Mouse (Mus musculus): ENCODE measurements around the gene Gm49325.

Gene Gm49325

GRCm38 (mm10) chr10:77626036-77626435, 20.0 kb downstream of the Gm49325 start:
- DNase-seq (ENCODE audit: low spot score in 2 of 2): peak in 1 of 2 experiments; percentile 55

- no peak for DNase-seq (ENCODE audit: low spot score in 2 of 2)
Measured at GRCm38 (mm10) chr10:77626591-77626990, 20.6 kb downstream of the Gm49325 start.

GRCm38 (mm10) chr10:77627497-77627896, 21.5 kb downstream of the Gm49325 start:
- peak; percentile 72 to 80 for DNase-seq (ENCODE audit: low spot score in 2 of 2)

GRCm38 (mm10) chr10:77629163-77629562, 23.2 kb downstream of the Gm49325 start:
- DNase-seq (ENCODE audit: low spot score in 2 of 2): no peak

- DNase-seq (ENCODE audit: low spot score in 2 of 2): no peak
Measured at GRCm38 (mm10) chr10:77629970-77630369, 24.0 kb downstream of the Gm49325 start.

GRCm38 (mm10) chr10:77634016-77634415, 28.0 kb downstream of the Gm49325 start:
- DNase-seq (ENCODE audit: low spot score in 2 of 2): no peak

- DNase-seq (ENCODE audit: low spot score in 2 of 2): no peak
Measured at GRCm38 (mm10) chr10:77634452-77635231, 28.6 kb downstream of the Gm49325 start.

- DNase-seq (ENCODE audit: low spot score in 2 of 2): no peak
Measured at GRCm38 (mm10) chr10:77636234-77636922, 30.4 kb downstream of the Gm49325 start.

- no peak for DNase-seq (ENCODE audit: low spot score in 2 of 2)
Measured at GRCm38 (mm10) chr10:77638956-77639355, 33.0 kb downstream of the Gm49325 start.

GRCm38 (mm10) chr10:77643160-77643559, 37.2 kb downstream of the Gm49325 start:
- DNase-seq (ENCODE audit: low spot score in 2 of 2): no peak

GRCm38 (mm10) chr10:77645571-77645970, 39.6 kb downstream of the Gm49325 start:
- no peak for DNase-seq (ENCODE audit: low spot score in 2 of 2)

- no peak for DNase-seq (ENCODE audit: low spot score in 2 of 2)
Measured at GRCm38 (mm10) chr10:77647461-77647860, 41.5 kb downstream of the Gm49325 start.

- no peak for DNase-seq (ENCODE audit: low spot score in 2 of 2)
Measured at GRCm38 (mm10) chr10:77647901-77648300, 41.9 kb downstream of the Gm49325 start.

- no peak for DNase-seq (ENCODE audit: low spot score in 2 of 2)
Measured at GRCm38 (mm10) chr10:77652046-77652445, 46.0 kb downstream of the Gm49325 start.

- DNase-seq (ENCODE audit: low spot score in 2 of 2): no peak
Measured at GRCm38 (mm10) chr10:77658286-77658994, 52.4 kb downstream of the Gm49325 start.

- DNase-seq (ENCODE audit: low spot score in 2 of 2): no peak
Measured at GRCm38 (mm10) chr10:77663949-77664665, 58.1 kb downstream of the Gm49325 start.

GRCm38 (mm10) chr10:77666342-77666741, 60.3 kb downstream of the Gm49325 start:
- peak in 1 of 2 experiments; percentile 13 for DNase-seq (ENCODE audit: low spot score in 2 of 2)

- no peak for DNase-seq (ENCODE audit: low spot score in 2 of 2)
Measured at GRCm38 (mm10) chr10:77667402-77667801, 61.4 kb downstream of the Gm49325 start.

- no peak for DNase-seq (ENCODE audit: low spot score in 2 of 2)
Measured at GRCm38 (mm10) chr10:77670710-77671109, 64.7 kb downstream of the Gm49325 start.

GRCm38 (mm10) chr10:77671519-77671918, 65.5 kb downstream of the Gm49325 start:
- no peak for DNase-seq (ENCODE audit: low spot score in 2 of 2)

GRCm38 (mm10) chr10:77673765-77674164, 67.8 kb downstream of the Gm49325 start:
- no peak for DNase-seq (ENCODE audit: low spot score in 2 of 2)

- DNase-seq (ENCODE audit: low spot score in 2 of 2): no peak
Measured at GRCm38 (mm10) chr10:77677562-77677961, 71.6 kb downstream of the Gm49325 start.

Data from urinary bladder, postnatal 36 days (tissue).